Mouse (Mus musculus) thymus, adult 2 months (tissue): ENCODE results near the gene Arrdc5.

Source experiments
- CTCF ChIP-seq: fragments of 200-500 bp; IDR thresholded peaks from 2 replicates; pipeline ENCODE4 v1.5.1; 2012; ENCODE audit warnings: mild to moderate bottlenecking, control low read depth, low read length, moderate library complexity, borderline replicate concordance; ENCODE audit not compliant: control insufficient read depth, poor library complexity, insufficient read depth; ENCODE audit errors: extremely low read depth
- POLR2A ChIP-seq: fragments of 200-500 bp; IDR thresholded peaks from 2 replicates; pipeline ENCODE4 v1.6.1; 2012; ENCODE audit warnings: mild to moderate bottlenecking, low read length, control low read depth, moderate library complexity; ENCODE audit not compliant: control insufficient read depth, poor library complexity, insufficient read depth; ENCODE audit errors: extremely low read depth

DNA sequence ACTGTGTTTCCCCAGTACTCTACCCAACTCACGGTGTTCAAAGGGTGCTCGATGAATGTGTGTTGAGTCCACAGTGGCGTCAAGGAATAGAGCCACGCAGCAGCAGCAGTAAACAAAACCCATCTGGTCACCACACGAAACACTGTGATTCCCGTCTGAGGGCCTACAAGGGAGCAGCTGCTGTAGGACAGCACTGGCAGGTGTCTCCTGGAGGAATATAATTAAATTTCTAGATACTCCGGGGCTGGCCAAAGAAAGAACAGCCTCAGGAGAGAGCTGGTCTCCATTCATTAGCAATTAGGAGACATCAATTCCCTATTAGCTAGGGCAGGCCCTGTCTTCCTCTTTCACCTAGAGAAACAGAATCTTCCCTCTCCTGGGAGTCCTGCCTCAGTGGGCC is 54.5 kb downstream of the Arrdc5 start:
- TF ChIP-seq CTCF: no peak
- TF ChIP-seq POLR2A: no peak
